Mouse (Mus musculus) right cerebral cortex, adult 2 months (tissue): Measurements from ENCODE around the gene Vps72.
"Not testable (repeated sequence)": the region's sequence is repeated elsewhere in the genome, so short reads cannot be mapped to it uniquely, and the experiment has no call there.

Experiments
- DNase-seq, 2 experiments: peaks; one replicate each; pipeline ENCODE4 v3.0.0; 2021 to 2022; ENCODE audit warnings: low spot score in 2 of 2

The Vps72 gene

DNA sequence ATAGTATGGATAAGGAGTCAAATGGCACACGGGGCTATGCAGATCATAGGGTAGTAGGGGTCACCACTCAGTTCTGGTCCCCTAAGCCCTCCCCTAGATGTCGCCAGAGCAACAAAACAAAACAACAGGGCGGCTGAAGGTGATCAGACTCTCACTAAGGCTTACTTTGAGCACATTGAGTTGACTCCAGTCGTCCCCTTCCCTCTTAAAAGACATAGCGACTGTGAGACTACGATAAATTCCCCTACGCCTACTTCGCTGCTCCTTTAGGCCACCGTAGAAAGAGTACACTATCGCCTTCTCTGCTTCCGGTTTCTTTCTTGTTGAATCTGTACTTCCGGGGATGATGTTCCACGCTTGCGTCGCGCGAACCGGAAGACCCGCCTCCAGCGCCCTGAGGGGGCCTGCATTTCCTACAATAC is 22.9 kb downstream of the Vps72 start, which contains the start of the genes Scnm1 and Lysmd1:
Gene Scnm1 (minus strand): TSS at position 332 of the 422 bp plus-strand sequence.
Gene Lysmd1 (plus strand): TSS at position 409 of the 422 bp plus-strand sequence.
- peak; percentile 90 to 92 for DNase-seq

GRCm38 (mm10) chr3:95134133-95134532 is 23.3 kb downstream of the Vps72 start:
- not testable (repeated sequence) for DNase-seq

DNA sequence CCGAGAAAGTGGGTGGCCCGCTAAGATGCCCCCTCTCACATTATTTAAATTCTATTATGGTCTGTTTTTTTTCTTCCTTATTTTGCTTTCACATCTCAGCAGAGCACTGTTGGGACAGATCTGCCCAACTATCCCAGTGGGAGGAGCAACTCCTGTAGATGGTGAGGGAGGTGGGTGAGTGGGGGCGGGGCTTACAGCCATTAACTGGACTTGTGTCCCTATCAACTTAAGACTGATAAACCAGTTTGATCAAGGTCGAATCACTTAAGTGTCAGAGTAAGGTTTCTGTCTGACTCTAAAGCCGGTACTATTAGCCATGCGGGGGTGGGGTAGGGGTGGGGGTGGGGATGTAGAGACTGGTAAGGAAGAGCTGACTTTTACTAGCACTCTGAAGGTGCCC is 24.2 kb downstream of the Vps72 start:
- peak in 1 of 2 experiments; percentile 64 for DNase-seq

DNA sequence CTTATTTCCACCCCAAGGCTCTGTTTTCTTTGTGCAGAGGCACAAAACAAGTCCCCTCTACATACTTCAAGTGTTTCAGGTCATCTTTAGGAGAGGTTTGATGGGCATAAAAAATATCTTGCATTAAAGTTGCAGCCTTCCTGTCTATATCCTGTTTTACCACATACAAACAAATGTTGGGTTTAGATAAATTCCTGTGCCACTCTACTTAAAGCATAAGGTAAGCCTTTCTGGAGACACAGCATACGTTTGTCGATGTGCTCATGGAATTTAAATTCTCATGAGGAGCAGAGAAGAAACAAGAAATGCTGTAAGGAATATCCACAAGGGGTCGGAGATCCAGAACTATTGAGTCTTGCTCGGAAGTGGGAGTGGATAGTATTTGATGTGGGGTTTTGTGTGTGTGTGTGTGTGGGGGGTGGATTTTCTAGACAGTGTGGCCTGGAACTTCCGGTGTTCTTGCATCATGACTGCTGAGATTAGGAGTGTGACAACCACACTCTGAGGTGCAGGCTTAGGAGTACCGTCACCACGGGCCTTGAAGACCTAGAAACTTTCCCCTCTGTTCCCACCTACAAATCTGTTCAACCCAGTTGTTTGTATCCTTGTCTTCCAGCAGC is 24.7 kb downstream of the Vps72 start:
- no peak for DNase-seq

DNA sequence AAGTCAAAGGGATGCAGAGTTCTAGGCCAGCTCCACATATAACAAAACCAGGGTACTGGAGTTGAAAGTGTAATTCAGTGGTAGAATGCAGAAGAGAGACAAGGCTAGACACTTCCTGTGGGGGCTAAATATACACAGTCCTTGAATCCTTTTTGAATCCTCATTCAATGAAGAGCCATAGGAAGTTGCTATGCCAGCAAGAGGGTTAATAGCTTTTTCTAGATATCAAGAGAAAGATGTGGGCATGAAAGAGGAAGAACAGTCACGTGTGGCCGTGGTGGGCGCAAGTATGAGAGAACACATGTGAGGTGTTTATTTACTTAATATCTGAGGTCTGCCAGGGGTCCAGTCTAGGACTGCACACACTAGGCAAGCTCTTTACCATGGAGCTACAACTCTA is 25.5 kb downstream of the Vps72 start:
- DNase-seq: no peak

GRCm38 (mm10) chr3:95139586-95140288 is 28.9 kb downstream of the Vps72 start:
- DNase-seq: no peak

DNA sequence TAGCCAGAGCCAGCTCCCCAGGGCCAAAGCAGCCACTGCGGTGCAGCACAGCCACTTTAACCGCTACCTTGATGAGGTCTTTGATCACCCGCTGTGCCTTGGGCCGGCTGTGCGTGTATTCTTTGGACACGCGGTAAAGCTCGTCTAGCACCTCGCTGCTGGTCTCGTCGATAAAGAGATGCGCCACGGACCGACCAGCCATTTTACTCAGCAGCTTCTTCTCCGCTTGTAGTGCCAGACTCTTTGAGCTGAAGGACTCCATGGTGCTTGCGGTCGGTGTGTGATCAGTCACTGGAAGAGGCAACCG is 29.4 kb downstream of the Vps72 start:
- no peak for DNase-seq

DNA sequence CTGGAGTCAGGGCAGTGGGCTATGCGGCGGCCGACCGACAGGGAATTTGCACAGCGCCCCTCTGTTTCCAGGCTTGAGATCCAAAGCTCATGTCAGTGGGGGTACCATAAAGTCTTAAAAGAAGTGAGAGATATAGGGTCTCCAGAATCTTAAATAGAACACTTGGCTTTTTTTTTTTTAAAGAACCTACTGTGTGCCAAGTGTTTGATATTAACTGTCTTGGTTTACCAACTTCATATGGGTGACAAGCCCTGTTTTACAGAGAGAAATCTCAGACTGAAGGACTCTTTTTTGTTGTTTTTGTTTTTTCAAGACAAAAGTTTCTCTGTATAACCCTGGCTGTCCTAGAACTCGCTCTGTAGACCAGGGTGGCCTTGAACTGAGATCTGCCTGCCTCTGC is 30.0 kb downstream of the Vps72 start:
- no peak for DNase-seq

DNA sequence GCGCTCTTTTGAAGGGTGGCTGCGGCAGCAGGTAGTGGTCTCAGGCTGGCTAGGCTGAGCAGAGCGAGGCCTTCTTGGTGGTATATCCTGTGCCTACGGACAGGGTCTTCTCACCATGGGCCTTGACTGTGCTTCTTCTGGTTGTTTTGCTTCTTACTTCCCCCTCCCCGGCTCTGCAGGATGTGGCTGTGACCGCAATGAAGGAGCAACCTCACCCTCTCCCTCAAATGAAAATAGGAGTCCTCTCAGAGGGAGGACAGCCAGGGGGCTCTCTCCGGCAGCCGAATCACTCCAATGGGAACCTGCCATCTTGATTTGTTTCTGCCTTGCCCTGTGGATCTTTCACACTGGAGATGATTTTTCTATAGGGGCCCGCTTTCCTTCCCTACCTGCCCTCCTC is 30.7 kb downstream of the Vps72 start:
- no peak for DNase-seq

GRCm38 (mm10) chr3:95141952-95142616 is 31.3 kb downstream of the Vps72 start, which contains the start of gene Tnfaip8l2:
Gene Tnfaip8l2, minus strand, starts transcription at chr3:95142360.
- DNase-seq: no peak

DNA sequence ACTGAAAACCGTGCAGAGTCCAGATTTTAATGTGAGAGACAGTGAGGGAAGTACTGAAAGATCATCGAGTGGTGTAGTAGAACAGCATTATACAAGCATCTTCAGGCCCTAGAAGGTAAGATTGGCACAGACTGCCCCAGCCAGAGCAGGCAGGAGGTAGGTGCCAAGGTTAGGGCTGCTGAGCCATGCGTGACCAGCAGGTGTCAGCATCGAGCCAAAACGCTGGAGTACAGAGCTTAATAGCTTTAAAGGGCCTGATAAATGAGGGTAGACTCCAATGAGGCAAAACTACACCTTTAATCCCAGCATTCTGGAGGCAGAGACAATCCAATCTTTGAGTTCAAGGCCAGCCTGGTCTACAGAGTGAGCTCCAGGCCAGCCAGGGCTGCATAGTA is 31.8 kb downstream of the Vps72 start:
- DNase-seq: peak; percentile 87 to 94

- no peak for DNase-seq
These were observed 37.1 kb downstream of the Vps72 start for GRCm38 (mm10) chr3:95147924-95148323.

GRCm38 (mm10) chr3:95153874-95154273 is 43.1 kb downstream of the Vps72 start:
- no peak for DNase-seq

DNA sequence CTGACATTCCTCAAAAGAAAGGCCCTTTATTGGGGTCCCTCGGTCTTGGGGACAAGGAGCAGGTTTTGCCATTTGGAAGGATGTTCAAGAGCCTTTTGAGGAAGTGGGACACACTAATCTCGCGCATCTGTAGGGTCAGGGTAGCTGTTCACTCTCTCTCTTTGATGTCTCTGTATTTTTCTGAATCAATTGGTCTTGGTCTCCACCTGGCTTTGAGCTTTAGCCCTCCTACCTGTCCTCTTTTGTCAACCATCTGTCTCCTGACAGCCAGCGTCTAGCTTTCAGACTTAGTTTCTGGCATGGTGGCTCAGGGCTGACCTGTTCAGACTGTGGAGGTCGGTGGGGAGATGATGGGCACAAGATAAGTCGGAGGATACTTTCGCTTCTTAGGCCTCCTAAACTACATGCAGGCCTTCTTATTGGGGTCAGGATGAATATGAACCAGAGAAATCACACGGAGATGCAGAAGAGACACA is 48.7 kb downstream of the Vps72 start:
- DNase-seq: no peak

GRCm38 (mm10) chr3:95159987-95160963 is 49.5 kb downstream of the Vps72 start, which contains the start of gene Sema6c:
Gene Sema6c, plus strand, starts transcription at chr3:95160457.
- peak; percentile 86 to 87 for DNase-seq

DNA sequence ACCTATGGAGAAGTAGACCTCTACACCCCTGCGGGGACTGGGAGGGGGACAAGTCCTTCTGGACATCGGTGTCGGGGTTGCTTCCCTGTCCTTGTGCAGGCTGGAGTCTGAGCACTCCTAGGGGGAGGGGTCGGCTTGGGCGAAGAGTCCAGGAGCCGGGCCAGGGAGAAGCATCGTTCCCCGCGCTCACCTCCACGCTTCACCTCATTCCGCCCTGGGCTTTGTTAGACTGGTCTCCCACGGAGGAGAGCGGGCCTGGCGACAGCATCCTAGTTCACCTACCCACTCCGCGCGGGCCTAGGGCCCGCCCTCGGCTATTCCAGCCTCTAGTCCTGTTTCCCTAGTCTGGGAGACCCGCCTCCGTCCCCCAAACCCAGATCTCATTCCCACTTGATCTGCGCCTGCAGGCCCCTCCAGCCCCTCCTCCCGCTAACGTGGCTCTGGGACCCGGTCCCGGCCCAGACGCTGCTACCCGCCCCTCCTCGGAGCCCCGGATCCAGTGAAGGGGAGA is 50.3 kb downstream of the Vps72 start:
- DNase-seq: no peak

DNA sequence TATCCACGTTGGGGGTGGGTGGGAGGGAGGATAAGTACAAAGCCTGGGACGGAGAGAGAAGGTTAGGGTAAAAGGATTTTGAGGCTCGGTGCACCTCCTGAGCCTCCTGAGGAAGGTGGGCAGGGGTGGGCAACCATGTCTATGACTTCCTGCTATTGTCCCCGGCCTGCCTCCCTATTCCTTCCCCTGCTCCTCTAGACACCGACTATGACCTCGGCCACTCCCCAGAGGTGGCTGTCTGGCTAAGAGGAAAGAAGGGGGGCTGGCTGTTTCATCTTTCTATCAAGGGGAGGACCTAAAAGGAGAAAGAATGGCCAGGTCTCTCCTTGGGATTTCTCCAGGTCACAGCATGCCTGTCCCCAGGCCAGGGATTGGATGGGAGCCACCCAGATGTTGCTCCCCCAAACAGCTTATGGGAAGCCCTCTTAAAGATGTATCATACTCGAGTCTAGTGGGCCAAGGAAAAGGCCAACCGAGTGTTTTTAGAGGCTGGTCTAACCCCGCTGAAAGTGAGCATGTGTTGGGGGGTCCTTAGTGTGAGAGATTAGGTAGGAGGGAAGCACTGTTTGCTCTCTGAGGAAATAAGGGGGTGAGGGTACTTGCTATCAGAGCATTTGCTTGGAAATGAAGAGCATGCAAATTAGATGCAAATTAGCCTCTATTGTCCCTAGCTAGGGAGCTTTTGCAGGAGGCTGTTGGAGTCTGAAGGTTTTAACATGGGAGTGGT is 51.0 kb downstream of the Vps72 start:
- DNase-seq: no peak

GRCm38 (mm10) chr3:95162345-95162628 is 51.5 kb downstream of the Vps72 start:
- DNase-seq: no peak

- DNase-seq: no peak
These were observed 52.8 kb downstream of the Vps72 start for GRCm38 (mm10) chr3:95163419-95164255.

DNA sequence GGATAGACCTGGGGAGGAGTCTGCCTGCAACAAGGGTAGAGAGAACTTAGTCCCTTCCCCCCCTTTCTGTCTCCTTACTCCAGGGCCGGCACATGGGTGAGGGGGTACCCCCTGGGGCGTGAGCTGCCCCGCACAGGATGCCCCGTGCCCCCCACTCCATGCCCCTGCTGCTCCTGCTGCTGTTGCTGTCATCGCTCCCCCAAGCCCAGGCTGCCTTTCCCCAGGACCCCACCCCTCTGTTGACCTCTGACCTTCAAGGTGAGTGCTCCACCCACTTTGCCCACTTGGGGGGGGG is 53.4 kb downstream of the Vps72 start:
- no peak for DNase-seq
